Mouse (Mus musculus): Measurements from ENCODE around the gene Dkkl1.

GRCm38 (mm10) chr7:45189600-45189999 lies 22.3 kb downstream of the Dkkl1 start:
- TF ChIP-seq POU5F1 (IDR thresholded peaks at IDR 0.05; ENCODE audit: borderline replicate concordance, low read length) (no peak), CTCF (conservative IDR thresholded peaks at IDR 0.05; ENCODE audit: low read length) (no peak)
